8 mouse cellular contexts compared by ENCODE assay signal in the genomic region with DNA sequence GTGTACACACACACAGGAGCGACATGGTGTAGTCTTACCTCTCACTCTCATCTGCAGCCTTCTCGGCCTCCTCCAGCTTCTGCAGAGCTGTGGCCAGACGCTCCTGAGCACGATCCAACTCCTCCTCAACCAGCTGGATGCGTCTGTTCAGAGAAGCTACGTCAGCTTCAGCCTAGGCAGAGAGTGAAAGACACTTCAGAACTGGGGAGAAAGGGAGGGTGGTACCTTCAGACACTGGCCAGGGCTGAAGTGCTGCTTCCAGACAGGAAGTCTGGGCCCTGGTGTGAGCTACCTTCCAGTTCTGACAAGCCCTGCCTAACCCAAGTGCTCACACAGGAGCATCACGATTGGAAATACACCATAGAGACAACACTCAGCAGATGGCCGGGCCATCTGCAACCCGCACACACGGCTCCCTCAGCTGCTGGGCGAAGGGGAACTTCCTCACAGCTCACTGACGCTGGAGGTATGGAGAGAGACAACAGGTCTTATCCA. TPM values are rescaled to one million over a fixed set of nuclear protein-coding genes. Genes with fewer than 3 reads are reported as not detected.
DNase-seq lines count a peak whose midpoint lies in the region; ATAC-seq and TF ChIP-seq lines count a peak whose summit lies in the region.

No protein-coding gene starts in this region.

- ATAC-seq in liver, embryonic 12.5 days: no peak
- no peak for ATAC-seq in liver, embryonic 11.5 days (replicated peaks; ENCODE audit: low FRiP score)
- no peak for ATAC-seq in limb, embryonic 15.5 days (ENCODE audit: insufficient number of reproducible peaks, low FRiP score, low TSS enrichment, low read depth)
- ATAC-seq in stomach, postnatal 0 days (ENCODE audit: low FRiP score, low TSS enrichment): no peak

- no peak overlapping the region for H3K4me3 ChIP-seq in liver, embryonic 12.5 days
- no peak overlapping the region for H3K4me3 ChIP-seq in liver, embryonic 11.5 days (ENCODE audit: low read depth, low read length)
- no peak overlapping the region for H3K4me3 ChIP-seq in limb, embryonic 15.5 days
- no peak overlapping the region for H3K4me3 ChIP-seq in stomach, postnatal 0 days (ENCODE audit: low read depth, low read length)

- H3K4me2 ChIP-seq in liver, embryonic 12.5 days: no peak overlapping the region
- H3K4me2 ChIP-seq in liver, embryonic 11.5 days: no peak overlapping the region
- no peak overlapping the region for H3K4me2 ChIP-seq in limb, embryonic 15.5 days
- H3K4me2 ChIP-seq in stomach, postnatal 0 days (replicated peaks; ENCODE audit: low read depth): no peak overlapping the region

- H3K4me1 ChIP-seq in liver, embryonic 12.5 days: peaks cover 50% of the 10 kb centered on the region
- peaks cover 41% of the 10 kb centered on the region for H3K4me1 ChIP-seq in liver, embryonic 11.5 days (replicated peaks; ENCODE audit: control insufficient read depth, insufficient read depth, low read length)
- peaks cover 33% of the 10 kb centered on the region for H3K4me1 ChIP-seq in limb, embryonic 15.5 days
- peaks cover 9% of the 10 kb centered on the region; the same call in 1 of the 2 replicates for H3K4me1 ChIP-seq in stomach, postnatal 0 days (replicated peaks; ENCODE audit: control insufficient read depth, insufficient read depth)

- WGBS in liver, embryonic 12.5 days (ENCODE audit: insufficient replicate concordance): 73% methylated on average over 12 of the region's 12 CpGs
- WGBS in liver, embryonic 11.5 days: 79% methylated on average over 12 of the region's 12 CpGs
- WGBS in limb, embryonic 15.5 days: 73% methylated on average over 12 of the region's 12 CpGs
- 69% methylated on average over 12 of the region's 12 CpGs for WGBS in stomach, postnatal 0 days

- peaks cover 15% of the 10 kb centered on the region for H3K9me3 ChIP-seq in liver, embryonic 12.5 days (replicated peaks)
- H3K9me3 ChIP-seq in liver, embryonic 11.5 days (ENCODE audit: control insufficient read depth, low read length): peaks cover 6% of the 10 kb centered on the region
- peaks cover 5% of the 10 kb centered on the region; the same call in 1 of the 2 replicates for H3K9me3 ChIP-seq in limb, embryonic 15.5 days
- no peaks in the 10 kb centered on the region for H3K9me3 ChIP-seq in stomach, postnatal 0 days (ENCODE audit: control insufficient read depth, low read length)

- TF ChIP-seq CTCF in stomach, postnatal 0 days (IDR thresholded peaks at IDR 0.05; ENCODE audit: low read depth): no peak

- intact Hi-C loops in heart, postnatal 36 days (cut with DNase I): no loop called here

- H3K36me3 ChIP-seq in liver, embryonic 12.5 days: peaks cover 75% of the 10 kb centered on the region
- H3K36me3 ChIP-seq in liver, embryonic 11.5 days (ENCODE audit: control insufficient read depth, insufficient read depth, low read length): peaks cover 47% of the 10 kb centered on the region
- H3K36me3 ChIP-seq in limb, embryonic 15.5 days: peaks cover 59% of the 10 kb centered on the region
- peaks cover 47% of the 10 kb centered on the region for H3K36me3 ChIP-seq in stomach, postnatal 0 days (ENCODE audit: control insufficient read depth, insufficient read depth, low read length)

- no peak for TF ChIP-seq EP300 in stomach, postnatal 0 days (optimal IDR thresholded peaks at IDR 0.05)

- peak overlapping the region; percentile 67 for H3K27ac ChIP-seq in liver, embryonic 12.5 days
- no peak overlapping the region for H3K27ac ChIP-seq in liver, embryonic 11.5 days (ENCODE audit: low read depth, low read length)
- H3K27ac ChIP-seq in limb, embryonic 15.5 days: peak overlapping the region; percentile 67
- H3K27ac ChIP-seq in stomach, postnatal 0 days (replicated peaks): peak overlapping the region; percentile 49; the same call in 1 of the 2 replicates

- DNase-seq in liver, embryonic 11.5 days (ENCODE audit: low spot score): no peak
- peak; percentile 80 to 82 for DNase-seq in cerebellum, postnatal 36 days
- DNase-seq in heart, postnatal 36 days: peak; percentile 63 to 66
- no peak for DNase-seq in stomach, postnatal 0 days (ENCODE audit: low spot score)
- DNase-seq in adrenal gland, adult 8-10 months: no peak
- DNase-seq in yolk sac, embryonic 10.5 days (ENCODE audit: low spot score): no peak

- H3K9ac ChIP-seq in liver, embryonic 12.5 days: no peak overlapping the region
- H3K9ac ChIP-seq in liver, embryonic 11.5 days (ENCODE audit: low read depth, low read length): no peak overlapping the region
- no peak overlapping the region for H3K9ac ChIP-seq in limb, embryonic 15.5 days
- H3K9ac ChIP-seq in stomach, postnatal 0 days (ENCODE audit: low read length): no peak overlapping the region; the same call in 1 of the 2 replicates

- no peaks in the 10 kb centered on the region for H3K27me3 ChIP-seq in liver, embryonic 12.5 days (replicated peaks)
- no peaks in the 10 kb centered on the region for H3K27me3 ChIP-seq in liver, embryonic 11.5 days (replicated peaks; ENCODE audit: control insufficient read depth, insufficient read depth, low read length)
- H3K27me3 ChIP-seq in limb, embryonic 15.5 days: no peaks in the 10 kb centered on the region
- H3K27me3 ChIP-seq in stomach, postnatal 0 days (ENCODE audit: control insufficient read depth, insufficient read depth, low read length): no peaks in the 10 kb centered on the region

RNA-seq across cellular contexts. Expression of a gene that starts 13.2 kb away (rescaled TPM):
- polyA plus RNA-seq in liver, embryonic 12.5 days (2016; fragmentation: Nextera tagmentation; extraction: Ambion mirVana): 214 and 225 TPM in 2 replicates
- polyA plus RNA-seq in liver, embryonic 11.5 days (2014; fragmentation: Nextera tagmentation; extraction: Ambion mirVana): 378 and 420 TPM in 2 replicates
- total RNA-seq in heart, postnatal 36 days (2021): over 10,000 TPM; 11,452 to 11,878 TPM
- polyA plus RNA-seq in limb, embryonic 15.5 days (2015; fragmentation: Nextera tagmentation; extraction: Ambion mirVana): 710 and 1,010 TPM in 2 replicates
- 1,738 and 2,538 TPM in 2 replicates for polyA plus RNA-seq in stomach, postnatal 0 days (2015; fragmentation: Nextera tagmentation; extraction: Ambion mirVana)
- 100 to 1,000 TPM; 153 to 277 (median 212) TPM for total RNA-seq in adrenal gland, adult 8-10 months (2022)

Comparison
In these comparisons a context has a peak if more than half of its experiments do, and no peak if none do; other contexts are left out.
1. DNase-seq: peak in cerebellum, postnatal 36 days (2 of 2) and heart, postnatal 36 days (2 of 2); none in liver, embryonic 11.5 days (single experiment), stomach, postnatal 0 days (single experiment), adrenal gland, adult 8-10 months (single experiment) and yolk sac, embryonic 10.5 days (single experiment).